In genomic region chr17:32494601-32495000, GRCm38 (mm10) we compare ENCODE assay signal across 8 mouse cellular contexts. TPM values are rescaled to one million over a fixed set of nuclear protein-coding genes. Genes with fewer than 3 reads are reported as not detected.
DNase-seq lines count a peak whose midpoint lies in the region; ATAC-seq and TF ChIP-seq lines count a peak whose summit lies in the region.

No protein-coding gene starts in this region.

- H3K27me3 ChIP-seq in heart, postnatal 0 days (ENCODE audit: control insufficient read depth, insufficient read depth, low read length), result no peaks in the 10 kb centered on the region
- H3K27me3 ChIP-seq in liver, embryonic 14.5 days (ENCODE audit: control insufficient read depth, insufficient read depth, low read length), result no peaks in the 10 kb centered on the region; the same call in none of the 2 replicates
- H3K27me3 ChIP-seq in neural tube, embryonic 14.5 days (ENCODE audit: control insufficient read depth, insufficient read depth, low read length), result no peaks in the 10 kb centered on the region

- ATAC-seq in CD4-positive, CD25-positive, alpha-beta regulatory T cell, adult 4 months, result peak; percentile 85
- peak; percentile 65; the same call in 1 of the 2 replicates for ATAC-seq in heart, postnatal 0 days (ENCODE audit: insufficient read depth, low read depth)
- no peak for ATAC-seq in liver, embryonic 14.5 days (ENCODE audit: insufficient read depth)
- ATAC-seq in neural tube, embryonic 14.5 days (ENCODE audit: low read depth), result peak; percentile 72; the same call in 1 of the 2 replicates

- H3K36me3 ChIP-seq in heart, postnatal 0 days (replicated peaks; ENCODE audit: control insufficient read depth, insufficient read depth, low read length), result no peaks in the 10 kb centered on the region
- no peaks in the 10 kb centered on the region for H3K36me3 ChIP-seq in liver, embryonic 14.5 days (replicated peaks; ENCODE audit: control insufficient read depth, insufficient read depth, low read depth)
- H3K36me3 ChIP-seq in neural tube, embryonic 14.5 days (ENCODE audit: control insufficient read depth, insufficient read depth, low read length), result no peaks in the 10 kb centered on the region

- TF ChIP-seq EP300 in heart, postnatal 0 days (IDR thresholded peaks at IDR 0.05; ENCODE audit: low read depth), result no peak
- TF ChIP-seq EP300 in liver, embryonic 14.5 days (IDR thresholded peaks at IDR 0.05; ENCODE audit: low read depth), result no peak

- TF ChIP-seq CTCF in heart, postnatal 0 days (IDR thresholded peaks at IDR 0.05; ENCODE audit: low read depth), result peak; percentile 79
- peak; percentile 67 for TF ChIP-seq CTCF in liver, embryonic 14.5 days (IDR thresholded peaks at IDR 0.05; ENCODE audit: low read depth)

- H3K4me3 ChIP-seq in heart, postnatal 0 days (ENCODE audit: low read depth, low read length), result no peak overlapping the region
- no peak overlapping the region for H3K4me3 ChIP-seq in liver, embryonic 14.5 days (ENCODE audit: insufficient read depth in 1 of 2, low read depth in 2 of 2, low read length in 2 of 2)
- H3K4me3 ChIP-seq in neural tube, embryonic 14.5 days (ENCODE audit: low read depth, low read length), result no peak overlapping the region

- H3K9ac ChIP-seq in heart, postnatal 0 days (replicated peaks; ENCODE audit: low read depth, low read length), result no peak overlapping the region
- H3K9ac ChIP-seq in liver, embryonic 14.5 days (replicated peaks), result no peak overlapping the region
- no peak overlapping the region for H3K9ac ChIP-seq in neural tube, embryonic 14.5 days (replicated peaks; ENCODE audit: low read depth, low read length)

- no peaks in the 10 kb centered on the region for H3K4me1 ChIP-seq in heart, postnatal 0 days (ENCODE audit: control insufficient read depth, insufficient read depth)
- H3K4me1 ChIP-seq in liver, embryonic 14.5 days (replicated peaks; ENCODE audit: control insufficient read depth in 2 of 2, insufficient read depth in 2 of 2, low read length in 1 of 2), result peaks cover 0 to 1% of the 10 kb centered on the region in 2 experiments; a peak in 2 of 4 replicates
- no peaks in the 10 kb centered on the region for H3K4me1 ChIP-seq in neural tube, embryonic 14.5 days (ENCODE audit: control insufficient read depth, insufficient read depth, low read length)

- no peak overlapping the region for H3K27ac ChIP-seq in heart, postnatal 0 days (ENCODE audit: low read depth)
- no peak overlapping the region for H3K27ac ChIP-seq in liver, embryonic 14.5 days
- no peak overlapping the region for H3K27ac ChIP-seq in neural tube, embryonic 14.5 days (ENCODE audit: low read depth, low read length)

- H3K4me2 ChIP-seq in heart, postnatal 0 days (ENCODE audit: low read depth, low read length), result no peak overlapping the region
- H3K4me2 ChIP-seq in liver, embryonic 14.5 days (ENCODE audit: low read depth), result no peak overlapping the region
- H3K4me2 ChIP-seq in neural tube, embryonic 14.5 days (ENCODE audit: low read depth, low read length), result no peak overlapping the region

- DNase-seq in adrenal gland, adult 8-10 months, result peak; percentile 40
- peak; percentile 59 for DNase-seq in embryo, embryonic 11.5 days (ENCODE audit: low read depth, low spot score)
- DNase-seq in heart, postnatal 0 days (ENCODE audit: low spot score), result peak; percentile 86
- DNase-seq in kidney, postnatal 25 days, result peak; percentile 67 to 86
- DNase-seq in liver, embryonic 14.5 days (ENCODE audit: low read depth in 3 of 3, low spot score in 3 of 3), result peak; percentile 33 to 51 (median 42)
- DNase-seq in testis, postnatal 10 days (ENCODE audit: low spot score), result peak; percentile 75

- H3K9me3 ChIP-seq in heart, postnatal 0 days (replicated peaks; ENCODE audit: control insufficient read depth, low read length), result no peaks in the 10 kb centered on the region
- H3K9me3 ChIP-seq in liver, embryonic 14.5 days (ENCODE audit: control insufficient read depth, low read length), result no peaks in the 10 kb centered on the region; the same call in 1 of the 2 replicates
- no peaks in the 10 kb centered on the region for H3K9me3 ChIP-seq in neural tube, embryonic 14.5 days (ENCODE audit: control insufficient read depth, low read length)

- WGBS in heart, postnatal 0 days, result 70% methylated on average over 1 of the region's 1 CpGs
- WGBS in liver, embryonic 14.5 days (ENCODE audit: insufficient replicate concordance), result 56% methylated on average over 1 of the region's 1 CpGs
- 71% methylated on average over 1 of the region's 1 CpGs for WGBS in neural tube, embryonic 14.5 days

RNA-seq across cellular contexts. Expression of gene Cyp4f17, which starts 11.2 kb away (rescaled TPM):
- polyA plus RNA-seq in CD4-positive, CD25-positive, alpha-beta regulatory T cell, adult 4 months (2017; shearing (Covaris generic)), result 10 to 100 TPM; 11.0 to 13.1 TPM
- total RNA-seq in adrenal gland, adult 8-10 months (2022), result 10 to 100 TPM; 11.1 to 32.1 (median 21.6) TPM
- total RNA-seq in heart, postnatal 0 days (2014; rRNA removed; ENCODE audit: low replicate concordance), result 5.0 and 16.1 TPM in 2 replicates
- polyA plus RNA-seq in heart, postnatal 0 days (2015; fragmentation: Nextera tagmentation; extraction: Ambion mirVana), result 5.9 and 6.1 TPM in 2 replicates
- 0.34 and 0.48 TPM in 2 replicates for polyA plus RNA-seq in liver, embryonic 14.5 days (2012; rRNA removed)
- polyA plus RNA-seq in liver, embryonic 14.5 days (2014; fragmentation: Nextera tagmentation; extraction: Ambion mirVana), result 0.34 and 0.36 TPM in 2 replicates
- 12.1 and 13.1 TPM in 2 replicates for polyA plus RNA-seq in neural tube, embryonic 14.5 days (2014; fragmentation: Nextera tagmentation; extraction: Ambion mirVana)

RNA-seq across cellular contexts. Expression of gene Cyp4f16, which starts 41.8 kb away (rescaled TPM):
- 10 to 100 TPM in 1 of 2 experiments, 1 to 10 TPM in 1; 7.3 to 21.3 TPM for polyA plus RNA-seq in CD4-positive, CD25-positive, alpha-beta regulatory T cell, adult 4 months (2017; shearing (Covaris generic))
- total RNA-seq in adrenal gland, adult 8-10 months (2022), result 10 to 100 TPM; 12.0 to 28.8 (median 19.9) TPM
- total RNA-seq in heart, postnatal 0 days (2014; rRNA removed; ENCODE audit: low replicate concordance), result 17.6 and 18.7 TPM in 2 replicates
- 15.8 and 16.2 TPM in 2 replicates for polyA plus RNA-seq in heart, postnatal 0 days (2015; fragmentation: Nextera tagmentation; extraction: Ambion mirVana)
- polyA plus RNA-seq in liver, embryonic 14.5 days (2012; rRNA removed), result 3.1 and 3.2 TPM in 2 replicates
- polyA plus RNA-seq in liver, embryonic 14.5 days (2014; fragmentation: Nextera tagmentation; extraction: Ambion mirVana), result 2.4 and 3.0 TPM in 2 replicates
- polyA plus RNA-seq in neural tube, embryonic 14.5 days (2014; fragmentation: Nextera tagmentation; extraction: Ambion mirVana), result 14.0 and 19.0 TPM in 2 replicates

RNA-seq across cellular contexts. Expression of gene Cyp4f39, which starts 42.1 kb away (rescaled TPM):
- 1 to 10 TPM in 1 of 2 experiments, under 1 TPM in 1; 0.58 to 1.2 TPM for polyA plus RNA-seq in CD4-positive, CD25-positive, alpha-beta regulatory T cell, adult 4 months (2017; shearing (Covaris generic))
- total RNA-seq in adrenal gland, adult 8-10 months (2022), result not detected
- 0.23 and 4.0 TPM in 2 replicates for total RNA-seq in heart, postnatal 0 days (2014; rRNA removed; ENCODE audit: low replicate concordance)
- polyA plus RNA-seq in heart, postnatal 0 days (2015; fragmentation: Nextera tagmentation; extraction: Ambion mirVana), result 0.14 and 0.16 TPM in 2 replicates
- 0.20 and 0.29 TPM in 2 replicates for polyA plus RNA-seq in liver, embryonic 14.5 days (2012; rRNA removed)
- 0.71 and 0.83 TPM in 2 replicates for polyA plus RNA-seq in liver, embryonic 14.5 days (2014; fragmentation: Nextera tagmentation; extraction: Ambion mirVana)
- polyA plus RNA-seq in neural tube, embryonic 14.5 days (2014; fragmentation: Nextera tagmentation; extraction: Ambion mirVana), result 0.79 and 0.92 TPM in 2 replicates
